Mouse (Mus musculus) brain, adult 2 months (tissue): Measurements from ENCODE around the gene Wnt9a.
"Not testable (repeated sequence)": the region's sequence is repeated elsewhere in the genome, so short reads cannot be mapped to it uniquely, and the experiment has no call there.

Experiments
- DNase-seq: peaks from one replicate; pipeline ENCODE4 v3.0.0; 2011; ENCODE audit warnings: low read depth, low spot score

Wnt9a gene

GRCm38 (mm10) chr11:59335150-59335549, 28.4 kb downstream of the Wnt9a start:
- DNase-seq, result no peak

GRCm38 (mm10) chr11:59335942-59336341, 29.2 kb downstream of the Wnt9a start:
- DNase-seq, result no peak

- DNase-seq, result no peak
These were observed 29.7 kb downstream of the Wnt9a start for GRCm38 (mm10) chr11:59336381-59336780.

GRCm38 (mm10) chr11:59337955-59338735, 31.4 kb downstream of the Wnt9a start:
- peak; percentile 73 for DNase-seq

- peak; percentile 89 for DNase-seq
These were observed 32.0 kb downstream of the Wnt9a start for GRCm38 (mm10) chr11:59338736-59339120.

- no peak for DNase-seq
These were observed 36.2 kb downstream of the Wnt9a start for GRCm38 (mm10) chr11:59342956-59343355.

GRCm38 (mm10) chr11:59346166-59346910, 39.6 kb downstream of the Wnt9a start:
- peak; percentile 30 for DNase-seq

- DNase-seq, result no peak
These were observed 43.6 kb downstream of the Wnt9a start for GRCm38 (mm10) chr11:59350326-59350725.

- peak; percentile 62 for DNase-seq
These were observed 48.1 kb downstream of the Wnt9a start for GRCm38 (mm10) chr11:59354793-59355192.

- no peak for DNase-seq
These were observed 50.2 kb downstream of the Wnt9a start for GRCm38 (mm10) chr11:59356874-59357289.

GRCm38 (mm10) chr11:59361291-59361690, 54.6 kb downstream of the Wnt9a start:
- DNase-seq, result no peak

- DNase-seq, result no peak
These were observed 57.3 kb downstream of the Wnt9a start for GRCm38 (mm10) chr11:59364007-59364406.

- no peak for DNase-seq
These were observed 57.7 kb downstream of the Wnt9a start for GRCm38 (mm10) chr11:59364417-59364816.

- no peak for DNase-seq
These were observed 59.3 kb downstream of the Wnt9a start for GRCm38 (mm10) chr11:59366031-59366430.

- no peak for DNase-seq
These were observed 59.9 kb downstream of the Wnt9a start for GRCm38 (mm10) chr11:59366633-59367032.

GRCm38 (mm10) chr11:59367955-59368354, 61.2 kb downstream of the Wnt9a start:
- DNase-seq, result not testable (repeated sequence)

GRCm38 (mm10) chr11:59369848-59370247, 63.1 kb downstream of the Wnt9a start:
- DNase-seq, result no peak

- DNase-seq, result no peak
These were observed 68.7 kb downstream of the Wnt9a start, which contains the start of gene Prss38 for GRCm38 (mm10) chr11:59375475-59375874. Gene Prss38 (minus strand): TSS chr11:59375657.

GRCm38 (mm10) chr11:59377999-59378398, 71.3 kb downstream of the Wnt9a start:
- DNase-seq, result no peak

- DNase-seq, result no peak
These were observed 72.8 kb downstream of the Wnt9a start for GRCm38 (mm10) chr11:59379547-59379946.
